Mouse (Mus musculus): ENCODE measurements around the gene Vmn2r92. TPM values are rescaled to one million over a fixed set of nuclear protein-coding genes. Genes with fewer than 3 reads are reported as not detected.
"Not testable (repeated sequence)": the region's sequence is repeated elsewhere in the genome, so short reads cannot be mapped to it uniquely, and the experiment has no call there.

Vmn2r92 gene
- not detected in 2 replicates for total RNA-seq (2014; rRNA removed)
- not detected in 2 replicates for polyA plus RNA-seq (2015; fragmentation: Nextera tagmentation; extraction: Ambion mirVana)

DNA sequence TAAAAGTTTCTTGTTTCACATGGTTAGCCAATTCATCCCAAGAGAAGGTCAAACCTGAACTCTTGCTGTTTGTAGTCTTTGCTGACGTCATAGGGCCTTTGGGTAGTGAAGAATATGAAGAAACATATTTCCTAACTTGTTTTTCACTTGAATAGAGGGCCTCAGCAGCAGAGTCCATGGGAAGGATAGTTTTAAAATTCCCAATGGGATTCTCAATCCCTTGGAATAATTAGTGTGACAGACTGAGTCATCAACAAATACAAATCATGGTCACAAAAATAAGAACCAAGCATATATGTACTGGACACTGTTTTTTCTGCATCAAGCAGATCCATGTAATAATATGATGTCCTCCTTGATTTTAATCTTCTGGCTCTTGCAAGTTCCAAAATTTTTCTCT, at the start of gene Vmn2r92:
Vmn2r92 (plus strand) TSS at position 301 of the 400 bp plus-strand sequence.
- 80% methylated on average over 1 of the region's 1 CpGs for WGBS
- not testable (repeated sequence) for H3K27ac ChIP-seq; DNase-seq (ENCODE audit: low spot score); H3K36me3 ChIP-seq (ENCODE audit: insufficient read depth, low read length); H3K4me2 ChIP-seq (ENCODE audit: low read depth, low read length); ATAC-seq; H3K9ac ChIP-seq (replicated peaks; ENCODE audit: low read length); H3K4me1 ChIP-seq (ENCODE audit: insufficient read depth, low read length); H3K4me3 ChIP-seq (ENCODE audit: low read length); H3K9me3 ChIP-seq (ENCODE audit: low read length); H3K27me3 ChIP-seq (ENCODE audit: insufficient read depth, low read length)

DNA sequence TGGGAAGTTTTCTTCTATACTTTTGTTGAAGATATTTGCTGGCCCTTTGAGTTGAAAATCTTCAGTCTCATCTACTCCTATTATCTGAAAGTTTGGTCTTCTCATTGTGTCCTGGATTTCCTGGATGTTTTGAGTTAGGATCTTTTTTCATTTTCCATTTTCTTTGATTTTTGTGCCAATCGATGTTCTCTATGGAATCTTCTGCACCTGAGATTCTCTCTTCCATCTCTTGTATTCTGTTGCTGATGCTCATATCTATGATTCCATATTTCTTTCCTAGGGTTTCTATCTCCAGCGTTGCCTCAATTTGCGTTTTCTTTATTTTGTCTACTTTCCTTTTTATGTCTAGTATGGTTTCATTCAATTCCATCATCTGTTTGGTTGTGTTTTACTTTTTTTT, 49.4 kb upstream of the Vmn2r92 start:
- not testable (repeated sequence) for ATAC-seq; H3K9ac ChIP-seq (replicated peaks; ENCODE audit: low read length); H3K36me3 ChIP-seq (ENCODE audit: insufficient read depth, low read length); H3K9me3 ChIP-seq (ENCODE audit: low read length); H3K27me3 ChIP-seq (ENCODE audit: insufficient read depth, low read length); H3K4me2 ChIP-seq (ENCODE audit: low read depth, low read length); H3K27ac ChIP-seq; DNase-seq (ENCODE audit: low spot score); H3K4me1 ChIP-seq (ENCODE audit: insufficient read depth, low read length); H3K4me3 ChIP-seq (ENCODE audit: low read length)
- 85% methylated on average over 3 of the region's 3 CpGs for WGBS

- WGBS, result 57% methylated on average over 2 of the region's 2 CpGs
- H3K4me2 ChIP-seq (ENCODE audit: low read depth, low read length), result not testable (repeated sequence)
Measured at GRCm38 (mm10) chr17:18161194-18161593, 9.5 kb downstream of the Vmn2r92 start.

DNA sequence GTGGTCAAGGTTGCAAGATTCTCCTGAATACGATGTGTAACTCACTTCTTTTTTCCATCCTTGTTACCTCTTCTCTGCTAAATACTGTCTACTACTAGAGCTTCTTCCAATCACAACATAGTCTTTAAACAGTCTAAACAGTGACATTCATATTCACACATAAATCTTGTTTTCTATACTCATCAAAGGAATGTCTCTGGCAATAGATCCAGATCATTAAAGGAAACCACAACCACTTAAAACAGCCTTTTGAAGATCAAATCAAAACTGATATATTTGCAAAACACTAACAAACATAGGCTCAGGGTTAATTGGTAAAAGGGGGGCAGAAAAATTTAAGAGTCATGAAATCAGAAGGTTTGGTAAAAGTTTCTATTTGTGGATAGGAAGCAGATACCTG, 38.0 kb downstream of the Vmn2r92 start:
- Histone ChIP-seq H3K4me3 (ENCODE audit: low read length) (no peak overlapping the region), H3K4me1 (ENCODE audit: insufficient read depth, low read length) (no peaks in the 10 kb centered on the region), H3K4me2 (ENCODE audit: low read depth, low read length) (no peak overlapping the region), H3K27me3 (ENCODE audit: insufficient read depth, low read length) (no peaks in the 10 kb centered on the region), H3K9ac (replicated peaks; ENCODE audit: low read length) (no peak overlapping the region), H3K36me3 (ENCODE audit: insufficient read depth, low read length) (no peaks in the 10 kb centered on the region), H3K27ac (no peak overlapping the region), H3K9me3 (ENCODE audit: low read length) (0 out of 2 replicates have a peak, but pooled peaks cover 5% of the 10 kb centered on the region)
- ATAC-seq (no peak), DNase-seq (ENCODE audit: low spot score) (no peak)
- TF ChIP-seq CTCF (IDR thresholded peaks at IDR 0.05; ENCODE audit: low read depth), result no peak
- 84% methylated on average over 1 of the region's 1 CpGs for WGBS

More at GRCm38 (mm10) chr17:18161194-18161593, 9.5 kb downstream of the Vmn2r92 start:
- H3K27ac ChIP-seq; H3K4me1 ChIP-seq (ENCODE audit: insufficient read depth, low read length); H3K36me3 ChIP-seq (ENCODE audit: insufficient read depth, low read length); ATAC-seq; H3K27me3 ChIP-seq (ENCODE audit: insufficient read depth, low read length); DNase-seq (ENCODE audit: low spot score); H3K4me3 ChIP-seq (ENCODE audit: low read length); H3K9ac ChIP-seq (replicated peaks; ENCODE audit: low read length); H3K9me3 ChIP-seq (ENCODE audit: low read length): not testable (repeated sequence)

DNA sequence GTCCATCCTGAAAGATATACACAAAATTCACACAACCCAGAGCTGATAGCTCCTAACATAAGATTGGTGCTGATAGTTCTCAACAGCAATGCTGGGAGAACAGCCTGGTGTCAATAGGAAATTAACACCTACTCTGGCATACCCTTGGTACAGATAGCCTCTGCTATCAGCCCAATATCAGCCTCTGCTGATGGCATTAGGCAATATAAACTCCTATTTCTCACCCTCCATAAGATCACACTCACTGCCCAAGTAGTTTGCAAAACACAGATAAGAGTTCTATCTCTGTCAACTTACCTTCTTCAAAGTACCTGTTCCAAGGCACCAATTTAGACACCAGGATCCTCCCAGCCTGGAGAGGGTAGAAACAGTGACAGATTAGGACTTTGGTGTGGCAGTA, 69.6 kb downstream of the Vmn2r92 start:
- ATAC-seq, result no peak
- TF ChIP-seq CTCF (IDR thresholded peaks at IDR 0.05; ENCODE audit: low read depth), result no peak
- peaks cover 11% of the 10 kb centered on the region; the same call in 1 of the 2 replicates for H3K9me3 ChIP-seq (ENCODE audit: low read length)
- H3K9ac ChIP-seq (replicated peaks; ENCODE audit: low read length), result no peak overlapping the region
- no peak for DNase-seq (ENCODE audit: low spot score)
- no peak overlapping the region for H3K27ac ChIP-seq
- no peak overlapping the region for H3K4me3 ChIP-seq (ENCODE audit: low read length)
- H3K4me2 ChIP-seq (ENCODE audit: low read depth, low read length), result no peak overlapping the region
- no peaks in the 10 kb centered on the region for H3K36me3 ChIP-seq (ENCODE audit: insufficient read depth, low read length)
- H3K4me1 ChIP-seq (ENCODE audit: insufficient read depth, low read length), result no peaks in the 10 kb centered on the region
- H3K27me3 ChIP-seq (ENCODE audit: insufficient read depth, low read length), result no peaks in the 10 kb centered on the region

- no peaks in the 10 kb centered on the region for H3K4me1 ChIP-seq (ENCODE audit: insufficient read depth, low read length)
- H3K4me3 ChIP-seq (ENCODE audit: low read length), result no peak overlapping the region
- H3K27me3 ChIP-seq (ENCODE audit: insufficient read depth, low read length), result no peaks in the 10 kb centered on the region
- H3K9ac ChIP-seq (replicated peaks; ENCODE audit: low read length), result no peak overlapping the region
- ATAC-seq (no peak), DNase-seq (ENCODE audit: low spot score) (no peak)
- H3K27ac ChIP-seq, result no peak overlapping the region
- 71% methylated on average over 2 of the region's 2 CpGs for WGBS
- H3K4me2 ChIP-seq (ENCODE audit: low read depth, low read length), result no peak overlapping the region
- TF ChIP-seq CTCF (IDR thresholded peaks at IDR 0.05; ENCODE audit: low read depth), result no peak
- no peaks in the 10 kb centered on the region for H3K36me3 ChIP-seq (ENCODE audit: insufficient read depth, low read length)
- H3K9me3 ChIP-seq (ENCODE audit: low read length), result peaks cover 7% of the 10 kb centered on the region
Measured at GRCm38 (mm10) chr17:18231996-18232395, 80.3 kb downstream of the Vmn2r92 start.

DNA sequence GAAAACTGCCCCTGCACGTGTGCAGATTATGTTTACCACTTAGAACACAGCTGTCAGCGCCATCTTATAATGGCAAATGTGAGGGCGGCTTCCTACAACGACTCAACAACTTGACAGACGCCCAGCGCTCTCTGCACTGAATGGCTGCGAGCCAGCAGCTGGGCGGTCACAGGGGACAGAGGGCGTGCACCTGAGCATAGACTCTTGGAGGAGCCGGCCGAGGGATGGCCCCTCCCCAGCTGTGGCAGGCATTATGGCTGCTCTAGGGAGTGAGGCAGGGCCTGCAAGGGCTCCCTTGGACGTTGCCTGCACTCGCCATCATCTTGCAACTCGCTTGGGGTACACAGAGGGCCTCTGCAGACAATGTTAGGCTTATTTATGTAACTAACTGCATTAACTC, 85.2 kb downstream of the Vmn2r92 start:
- Histone ChIP-seq H3K4me2 (ENCODE audit: low read depth, low read length) (no peak overlapping the region), H3K27me3 (ENCODE audit: insufficient read depth, low read length) (no peaks in the 10 kb centered on the region), H3K27ac (no peak overlapping the region), H3K9ac (replicated peaks; ENCODE audit: low read length) (no peak overlapping the region), H3K9me3 (ENCODE audit: low read length) (0 out of 2 replicates have a peak, but pooled peaks cover 11% of the 10 kb centered on the region), H3K4me3 (ENCODE audit: low read length) (no peak overlapping the region), H3K36me3 (ENCODE audit: insufficient read depth, low read length) (no peaks in the 10 kb centered on the region), H3K4me1 (ENCODE audit: insufficient read depth, low read length) (no peaks in the 10 kb centered on the region)
- ATAC-seq, result no peak
- WGBS, result 81% methylated on average over 13 of the region's 14 CpGs
- DNase-seq (ENCODE audit: low spot score), result no peak
- TF ChIP-seq CTCF (IDR thresholded peaks at IDR 0.05; ENCODE audit: low read depth), result no peak

Other genes with a start within 250 kb of the Vmn2r92 start
- not detected in 2 replicates for gene Fpr-rs4, start 130.2 kb upstream of the Vmn2r92 start, total RNA-seq (2014; rRNA removed)
- gene Fpr-rs4, start 130.2 kb upstream of the Vmn2r92 start, polyA plus RNA-seq (2015; fragmentation: Nextera tagmentation; extraction: Ambion mirVana), result not detected in 2 replicates
- not detected in 2 replicates for gene Vmn2r124, start 102.5 kb upstream of the Vmn2r92 start, total RNA-seq (2014; rRNA removed)
- not detected in 2 replicates for gene Vmn2r124, start 102.5 kb upstream of the Vmn2r92 start, polyA plus RNA-seq (2015; fragmentation: Nextera tagmentation; extraction: Ambion mirVana)
- not detected in 2 replicates for gene Vmn2r91, start 66.9 kb upstream of the Vmn2r92 start, total RNA-seq (2014; rRNA removed)
- not detected in 2 replicates for gene Vmn2r91, start 66.9 kb upstream of the Vmn2r92 start, polyA plus RNA-seq (2015; fragmentation: Nextera tagmentation; extraction: Ambion mirVana)
- gene Vmn2r94, start 125.9 kb downstream of the Vmn2r92 start, total RNA-seq (2014; rRNA removed), result not detected in 2 replicates
- not detected in 2 replicates for gene Vmn2r94, start 125.9 kb downstream of the Vmn2r92 start, polyA plus RNA-seq (2015; fragmentation: Nextera tagmentation; extraction: Ambion mirVana)
- not detected in 2 replicates for gene Vmn2r93, start 146.2 kb downstream of the Vmn2r92 start, total RNA-seq (2014; rRNA removed)
- not detected in 2 replicates for gene Vmn2r93, start 146.2 kb downstream of the Vmn2r92 start, polyA plus RNA-seq (2015; fragmentation: Nextera tagmentation; extraction: Ambion mirVana)